Mouse (Mus musculus): Measurements from ENCODE around the gene Pkm.
A peak's percentile ranks its signal among the peaks of the same experiment; 100 is the strongest.

Pkm gene

GRCm38 (mm10) chr9:59655958-59656634, at the start of gene Pkm:
Gene Pkm (plus strand): TSS chr9:59656368.
- peak; percentile 97 for DNase-seq (ENCODE audit: low spot score)

- no peak for DNase-seq (ENCODE audit: low spot score)
Measured at GRCm38 (mm10) chr9:59610950-59611349, 45.2 kb upstream of the Pkm start.

GRCm38 (mm10) chr9:59615797-59616196, 40.4 kb upstream of the Pkm start:
- DNase-seq (ENCODE audit: low spot score), result no peak

- peak; percentile 97 for DNase-seq (ENCODE audit: low spot score)
Measured at GRCm38 (mm10) chr9:59616622-59617306, 39.4 kb upstream of the Pkm start, which contains the start of gene Parp6. Gene Parp6 (plus strand): TSS chr9:59617284.

GRCm38 (mm10) chr9:59617307-59617973, 38.7 kb upstream of the Pkm start:
- no peak for DNase-seq (ENCODE audit: low spot score)

GRCm38 (mm10) chr9:59638372-59638771, 17.8 kb upstream of the Pkm start:
- DNase-seq (ENCODE audit: low spot score), result no peak

GRCm38 (mm10) chr9:59639936-59640335, 16.2 kb upstream of the Pkm start:
- no peak for DNase-seq (ENCODE audit: low spot score)

- no peak for DNase-seq (ENCODE audit: low spot score)
Measured at GRCm38 (mm10) chr9:59641320-59641719, 14.8 kb upstream of the Pkm start.

GRCm38 (mm10) chr9:59649911-59650310, 6.3 kb upstream of the Pkm start:
- DNase-seq (ENCODE audit: low spot score), result no peak

- no peak for DNase-seq (ENCODE audit: low spot score)
Measured at GRCm38 (mm10) chr9:59653371-59653770, 2.8 kb upstream of the Pkm start.

GRCm38 (mm10) chr9:59654450-59654983, 1.7 kb upstream of the Pkm start:
- DNase-seq (ENCODE audit: low spot score), result no peak

- DNase-seq (ENCODE audit: low spot score), result peak; percentile 89
Measured at GRCm38 (mm10) chr9:59656635-59657617, 758 bp downstream of the Pkm start.

- DNase-seq (ENCODE audit: low spot score), result peak; percentile 26
Measured at GRCm38 (mm10) chr9:59658146-59658545, 2.0 kb downstream of the Pkm start.

GRCm38 (mm10) chr9:59659036-59660026, 3.2 kb downstream of the Pkm start:
- peak; percentile 96 for DNase-seq (ENCODE audit: low spot score)

- peak; percentile 77 for DNase-seq (ENCODE audit: low spot score)
Measured at GRCm38 (mm10) chr9:59660421-59660820, 4.3 kb downstream of the Pkm start.

- DNase-seq (ENCODE audit: low spot score), result no peak
Measured at GRCm38 (mm10) chr9:59661298-59661975, 5.3 kb downstream of the Pkm start.

GRCm38 (mm10) chr9:59663226-59663625, 7.1 kb downstream of the Pkm start:
- no peak for DNase-seq (ENCODE audit: low spot score)

GRCm38 (mm10) chr9:59663957-59664356, 7.8 kb downstream of the Pkm start:
- peak; percentile 20 for DNase-seq (ENCODE audit: low spot score)

GRCm38 (mm10) chr9:59664664-59665256, 8.6 kb downstream of the Pkm start:
- no peak for DNase-seq (ENCODE audit: low spot score)

Data from retina, embryonic 14.5 days (tissue).